Mouse (Mus musculus) megakaryocyte, embryonic 14.5 days (primary cell): ENCODE results near the gene Sec24c.

Experiments
- FLI1 ChIP-seq: IDR thresholded peaks from 2 replicates; pipeline ENCODE4 v1.6.1; 2012; ENCODE audit warnings: low read length, inconsistent platforms, mixed read lengths
- GATA1 ChIP-seq: IDR thresholded peaks from 3 replicates; pipeline ENCODE4 v1.6.1; 2012; ENCODE audit warnings: mixed read lengths, low read length, inconsistent platforms, borderline replicate concordance

GRCm38 (mm10) chr14:20724043-20724442 is 49.9 kb downstream of the Sec24c start:
- TF ChIP-seq FLI1 (no peak), GATA1 (no peak)
